15 mouse cellular contexts compared by ENCODE assay signal in the genomic region with DNA sequence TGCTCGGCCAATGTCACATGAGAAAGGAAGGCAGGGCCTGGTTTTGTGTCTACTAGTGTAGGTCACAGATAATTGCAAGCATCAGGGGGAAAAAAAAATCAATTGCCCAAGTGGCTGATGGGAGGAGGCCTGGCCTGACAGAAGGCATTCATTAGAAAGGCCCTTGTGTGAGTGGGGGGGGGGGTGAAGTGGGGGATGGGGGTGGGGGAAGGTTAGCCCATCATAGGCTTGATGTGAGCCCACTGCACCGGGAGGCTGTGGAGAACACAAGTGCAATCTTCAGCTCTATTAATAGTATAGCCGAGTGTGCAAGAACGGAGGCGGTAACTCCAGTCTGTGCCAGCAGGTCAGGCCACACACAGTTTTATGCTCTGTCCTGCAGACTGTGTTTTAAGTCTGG. TPM values are rescaled to one million over a fixed set of nuclear protein-coding genes. Genes with fewer than 3 reads are reported as not detected.
DNase-seq lines count a peak whose midpoint lies in the region; ATAC-seq and TF ChIP-seq lines count a peak whose summit lies in the region.
"Had no signal": no experiment of that assay in that cellular context is flagged by ENCODE, and none has a peak within 500 bp of the region (broad histone marks: within the 10 kb centered on the region; RNA-seq: fewer than 3 reads in every experiment).

No protein-coding gene starts in this region.

- H3K9me3 ChIP-seq in neural tube, embryonic 11.5 days (ENCODE audit: control insufficient read depth, low read length) = no peaks in the 10 kb centered on the region
- no peaks in the 10 kb centered on the region for H3K9me3 ChIP-seq in heart, embryonic 16.5 days (replicated peaks; ENCODE audit: control insufficient read depth, low read length)
- H3K9me3 ChIP-seq: limb, embryonic 15.5 days had no signal

- intact Hi-C loops in heart, postnatal 36 days (cut with DNase I) = loop anchor here (2.0 to 5.0 kb wide), 4 partner anchors 93 to 477 kb away; partner anchors contain the start of gene Ccdc182

- H3K27me3 ChIP-seq in neural tube, embryonic 11.5 days (ENCODE audit: control insufficient read depth, insufficient read depth, low read length) = no peaks in the 10 kb centered on the region
- no peaks in the 10 kb centered on the region for H3K27me3 ChIP-seq in heart, embryonic 16.5 days (ENCODE audit: control insufficient read depth, insufficient read depth, low read length)
- no peaks in the 10 kb centered on the region for H3K27me3 ChIP-seq in cerebellum, adult 2 months (ENCODE audit: control insufficient read depth, insufficient read depth, low read length)
- H3K27me3 ChIP-seq: limb, embryonic 15.5 days had no signal

- H3K4me1 ChIP-seq in neural tube, embryonic 11.5 days (ENCODE audit: control insufficient read depth, insufficient read depth, low read length) = peaks cover 8% of the 10 kb centered on the region; the same call in 1 of the 2 replicates
- H3K4me1 ChIP-seq in heart, embryonic 16.5 days (ENCODE audit: control insufficient read depth, insufficient read depth, low read length) = peaks cover 21% of the 10 kb centered on the region
- H3K4me1 ChIP-seq in cerebellum, adult 2 months (ENCODE audit: control insufficient read depth, insufficient read depth, low read length) = no peaks in the 10 kb centered on the region

- no peak overlapping the region for H3K9ac ChIP-seq in neural tube, embryonic 11.5 days (ENCODE audit: low read length)
- H3K9ac ChIP-seq in heart, embryonic 16.5 days (ENCODE audit: low read length) = no peak overlapping the region
- H3K9ac ChIP-seq: limb, embryonic 15.5 days had no signal

- DNase-seq in heart, adult 11 months = peak; percentile 92
- DNase-seq in heart, postnatal 36 days = no peak
- peak; percentile 31 for DNase-seq in neural tube, embryonic 11.5 days (ENCODE audit: low spot score)
- no peak for DNase-seq in neural tube, embryonic 10.5 days (ENCODE audit: extremely low spot score, low spot score)
- DNase-seq in cerebellum, adult 11 months = no peak
- no peak for DNase-seq in urinary bladder, postnatal 25 days (ENCODE audit: low spot score)
- DNase-seq in cerebellum, adult 2 months = no peak
- DNase-seq: adrenal gland, postnatal 36 days; kidney, adult 11 months; kidney, postnatal 25 days; lung, adult 2 months; right cerebral cortex, postnatal 4 days; thymus, postnatal 14 days had no signal

- H3K4me3 ChIP-seq in neural tube, embryonic 11.5 days (ENCODE audit: low read depth, low read length) = no peak overlapping the region
- no peak overlapping the region for H3K4me3 ChIP-seq in heart, embryonic 16.5 days (ENCODE audit: low read length)
- no peak overlapping the region for H3K4me3 ChIP-seq in cerebellum, adult 2 months (replicated peaks; ENCODE audit: insufficient read depth, low read depth, low read length)
- H3K4me3 ChIP-seq: limb, embryonic 15.5 days had no signal

- no peak overlapping the region for H3K4me2 ChIP-seq in neural tube, embryonic 11.5 days (ENCODE audit: low read depth)
- H3K4me2 ChIP-seq in heart, embryonic 16.5 days (ENCODE audit: low read depth, low read length) = peak overlapping the region; percentile 13; the same call in 1 of the 2 replicates
- H3K4me2 ChIP-seq: limb, embryonic 15.5 days had no signal

- 54% methylated on average over 5 of the region's 5 CpGs for WGBS in neural tube, embryonic 11.5 days
- 36% methylated on average over 5 of the region's 5 CpGs for WGBS in heart, embryonic 16.5 days
- 22% methylated on average over 5 of the region's 5 CpGs for WGBS in cerebellum, adult 2 months

- no peak for TF ChIP-seq CTCF in cerebellum, adult 2 months (IDR thresholded peaks at IDR 0.05; ENCODE audit: borderline replicate concordance, insufficient read depth, low read depth, low read length)

- H3K36me3 ChIP-seq in neural tube, embryonic 11.5 days (ENCODE audit: control insufficient read depth, insufficient read depth, low read length) = no peaks in the 10 kb centered on the region
- H3K36me3 ChIP-seq in heart, embryonic 16.5 days (ENCODE audit: control insufficient read depth, insufficient read depth) = no peaks in the 10 kb centered on the region
- H3K36me3 ChIP-seq: limb, embryonic 15.5 days had no signal

- H3K27ac ChIP-seq in neural tube, embryonic 11.5 days (ENCODE audit: low read depth, low read length) = no peak overlapping the region
- peak overlapping the region; percentile 88 for H3K27ac ChIP-seq in heart, embryonic 16.5 days (ENCODE audit: low read length)
- no peak overlapping the region for H3K27ac ChIP-seq in cerebellum, adult 2 months (ENCODE audit: insufficient read depth, low read length)
- H3K27ac ChIP-seq: limb, embryonic 15.5 days had no signal

- no peak for TF ChIP-seq POLR2A in cerebellum, adult 2 months (IDR thresholded peaks at IDR 0.05; ENCODE audit: borderline replicate concordance, insufficient read depth, low read length)

- ATAC-seq in neural tube, embryonic 11.5 days (ENCODE audit: insufficient read depth, low FRiP score, low TSS enrichment) = no peak; the same call in 1 of the 2 replicates
- ATAC-seq in heart, embryonic 16.5 days (replicated peaks; ENCODE audit: extremely low read depth, insufficient read depth, low FRiP score) = peak; percentile 87

RNA-seq across cellular contexts. Expression of gene Msi2, which starts 11.1 kb away (rescaled TPM):
- 100 to 1,000 TPM; 192 TPM for total RNA-seq in heart, postnatal 36 days (2021)
- polyA plus RNA-seq in neural tube, embryonic 11.5 days (2014; fragmentation: Nextera tagmentation; extraction: Ambion mirVana) = 19.7 and 20.6 TPM in 2 replicates
- 20.3 and 20.6 TPM in 2 replicates for polyA plus RNA-seq in heart, embryonic 16.5 days (2015; fragmentation: Nextera tagmentation; extraction: Ambion mirVana)
- 87.3 and 87.5 TPM in 2 replicates for polyA plus RNA-seq in cerebellum, adult 2 months (2012; rRNA removed)

Comparison
In these comparisons a context has a peak if more than half of its experiments do, and no peak if none do; other contexts are left out.
1. DNase-seq: peak in heart, adult 11 months (single experiment) and neural tube, embryonic 11.5 days (single experiment); none in heart, postnatal 36 days (0 of 2), neural tube, embryonic 10.5 days (single experiment), cerebellum, adult 11 months (single experiment), urinary bladder, postnatal 25 days (single experiment) and cerebellum, adult 2 months (0 of 2).